Mouse (Mus musculus): ENCODE measurements around the gene Radil. TPM values are rescaled to one million over a fixed set of nuclear protein-coding genes. Genes with fewer than 3 reads are reported as not detected.

The Radil gene
- total RNA-seq, 2 experiments from 2014 or later = 19.9 to 20.9 TPM

GRCm38 (mm10) chr5:142498964-142499363, 51.9 kb downstream of the Radil start:
- intact Hi-C loops (cut with DNase I) = loop anchor here (5.0 to 10.0 kb wide), 2 partner anchors 123 to 216 kb away; no protein-coding TSS in a partner anchor
- no peak for DNase-seq (ENCODE audit: extremely low spot score in 1 of 2, low spot score in 2 of 2)

- no peak for DNase-seq (ENCODE audit: extremely low spot score in 1 of 2, low spot score in 2 of 2)
- intact Hi-C loops (cut with DNase I) = loop anchor here (5.0 to 10.0 kb wide), 2 partner anchors 127 to 219 kb away; no protein-coding TSS in a partner anchor
These were observed 55.4 kb downstream of the Radil start for GRCm38 (mm10) chr5:142495321-142496096.

- DNase-seq (ENCODE audit: extremely low spot score in 1 of 2, low spot score in 2 of 2) = no peak
- intact Hi-C loops (cut with DNase I) = loop anchor here (10.0 kb wide), 1 partner anchor 221 kb away; no protein-coding TSS in a partner anchor
These were observed 57.6 kb downstream of the Radil start for GRCm38 (mm10) chr5:142493307-142493706.

- intact Hi-C loops (cut with DNase I) = loop anchor here (10.0 kb wide), 1 partner anchor 225 kb away; no protein-coding TSS in a partner anchor
- DNase-seq (ENCODE audit: extremely low spot score in 1 of 2, low spot score in 2 of 2) = no peak
These were observed 60.8 kb downstream of the Radil start for GRCm38 (mm10) chr5:142489955-142490707.

- DNase-seq (ENCODE audit: extremely low spot score in 1 of 2, low spot score in 2 of 2) = no peak
- intact Hi-C loops (cut with DNase I) = no loop called here
These were observed 64.2 kb downstream of the Radil start for GRCm38 (mm10) chr5:142486654-142487053.

GRCm38 (mm10) chr5:142483581-142483980, 67.3 kb downstream of the Radil start:
- no peak for DNase-seq (ENCODE audit: extremely low spot score in 1 of 2, low spot score in 2 of 2)
- intact Hi-C loops (cut with DNase I) = no loop called here

GRCm38 (mm10) chr5:142482512-142482911, 68.4 kb downstream of the Radil start:
- no peak for DNase-seq (ENCODE audit: extremely low spot score in 1 of 2, low spot score in 2 of 2)
- intact Hi-C loops (cut with DNase I) = no loop called here

- peak; percentile 80 to 89 for DNase-seq (ENCODE audit: extremely low spot score in 1 of 2, low spot score in 2 of 2)
- intact Hi-C loops (cut with DNase I) = loop anchor here (5.0 kb wide), 1 partner anchor 73 kb away; the partner anchor contains the start of gene Radil
These were observed 72.0 kb downstream of the Radil start for GRCm38 (mm10) chr5:142478829-142479435.

GRCm38 (mm10) chr5:142477866-142478615, 72.9 kb downstream of the Radil start:
- DNase-seq (ENCODE audit: extremely low spot score in 1 of 2, low spot score in 2 of 2) = no peak
- intact Hi-C loops (cut with DNase I) = loop anchor here (5.0 kb wide), 1 partner anchor 74 kb away; the partner anchor contains the start of gene Radil

GRCm38 (mm10) chr5:142477346-142477745, 73.6 kb downstream of the Radil start:
- intact Hi-C loops (cut with DNase I) = loop anchor here (5.0 kb wide), 1 partner anchor 75 kb away; the partner anchor contains the start of gene Radil
- DNase-seq (ENCODE audit: extremely low spot score in 1 of 2, low spot score in 2 of 2) = no peak

GRCm38 (mm10) chr5:142475669-142476068, 75.2 kb downstream of the Radil start:
- intact Hi-C loops (cut with DNase I) = loop anchor here (5.0 kb wide), 1 partner anchor 77 kb away; the partner anchor contains the start of gene Radil
- DNase-seq (ENCODE audit: extremely low spot score in 1 of 2, low spot score in 2 of 2) = no peak

- intact Hi-C loops (cut with DNase I) = no loop called here
- DNase-seq (ENCODE audit: extremely low spot score in 1 of 2, low spot score in 2 of 2) = peak in 1 of 2 experiments; percentile 80
These were observed 77.2 kb downstream of the Radil start for GRCm38 (mm10) chr5:142473696-142474095.

GRCm38 (mm10) chr5:142469796-142470195, 81.1 kb downstream of the Radil start:
- intact Hi-C loops (cut with DNase I) = no loop called here
- no peak for DNase-seq (ENCODE audit: extremely low spot score in 1 of 2, low spot score in 2 of 2)

GRCm38 (mm10) chr5:142468375-142468774, 82.5 kb downstream of the Radil start:
- intact Hi-C loops (cut with DNase I) = no loop called here
- DNase-seq (ENCODE audit: extremely low spot score in 1 of 2, low spot score in 2 of 2) = no peak

GRCm38 (mm10) chr5:142463461-142464454, 87.1 kb downstream of the Radil start, which contains the start of gene Ap5z1:
Ap5z1 (plus strand) TSS chr5:142463944.
- peak; percentile 92 to 97 for DNase-seq (ENCODE audit: extremely low spot score in 1 of 2, low spot score in 2 of 2)
- intact Hi-C loops (cut with DNase I) = no loop called here

- DNase-seq (ENCODE audit: extremely low spot score in 1 of 2, low spot score in 2 of 2) = no peak
- intact Hi-C loops (cut with DNase I) = no loop called here
These were observed 87.9 kb downstream of the Radil start for GRCm38 (mm10) chr5:142463011-142463410.

GRCm38 (mm10) chr5:142462641-142462948, 88.3 kb downstream of the Radil start:
- intact Hi-C loops (cut with DNase I) = no loop called here
- no peak for DNase-seq (ENCODE audit: extremely low spot score in 1 of 2, low spot score in 2 of 2)
